Mouse (Mus musculus) intestine, embryonic 16.5 days (tissue): Measurements from ENCODE around the gene Csrnp3. TPM values are rescaled to one million over a fixed set of nuclear protein-coding genes. Genes with fewer than 3 reads are reported as not detected.
"Not testable (repeated sequence)": the region's sequence is repeated elsewhere in the genome, so short reads cannot be mapped to it uniquely, and the experiment has no call there.

Source experiments
- ATAC-seq: fragments of 200-750 bp; cut with Nextera tagmentation; 2 replicates; pipeline ENCODE4 v1.8.0; 2017; ENCODE audit warnings: moderate TSS enrichment, moderate library complexity
- H3K27ac ChIP-seq: fragments of 300-500 bp; sonication (generic); 2 replicates; pipeline ENCODE4 v1.5.1; 2014; ENCODE audit warnings: mild to moderate bottlenecking, low read length
- H3K27me3 ChIP-seq: fragments of 300-500 bp; sonication (generic); replicated peaks from 2 replicates; pipeline ENCODE4 v1.6.1; 2014; ENCODE audit warnings: low read length, control low read depth, mixed read lengths; ENCODE audit not compliant: control insufficient read depth, insufficient read depth
- H3K36me3 ChIP-seq: fragments of 300-500 bp; sonication (generic); 2 replicates; pipeline ENCODE4 v1.6.1; 2014; ENCODE audit warnings: low read length, control low read depth; ENCODE audit not compliant: control insufficient read depth, insufficient read depth
- H3K4me1 ChIP-seq: fragments of 300-500 bp; sonication (generic); 2 replicates; pipeline ENCODE4 v1.6.1; 2014; ENCODE audit warnings: low read length, control low read depth, mixed read lengths; ENCODE audit not compliant: control insufficient read depth, insufficient read depth
- H3K4me2 ChIP-seq: fragments of 300-500 bp; sonication (generic); 2 replicates; pipeline ENCODE4 v1.6.1; 2014; ENCODE audit warnings: low read depth, low read length, control low read depth
- H3K4me3 ChIP-seq: fragments of 300-500 bp; sonication (generic); 2 replicates; pipeline ENCODE4 v1.5.1; 2014; ENCODE audit warnings: mild to moderate bottlenecking, low read length
- H3K9ac ChIP-seq: fragments of 300-500 bp; sonication (generic); 2 replicates; pipeline ENCODE4 v1.6.1; 2014; ENCODE audit warnings: low read depth, low read length
- H3K9me3 ChIP-seq: fragments of 300-500 bp; sonication (generic); 2 replicates; pipeline ENCODE4 v1.6.1; 2016; ENCODE audit warnings: low read length, control low read depth; ENCODE audit not compliant: control insufficient read depth
- WGBS: fragments of 180-500 bp; shearing (Covaris S2); extraction: QIAGEN DNeasy Blood & Tissue Kit; methylation state at CpG from one replicate; pipeline ENCODE4 v1.1.7; 2014; 5-methylcytosine and 5-hydroxymethylcytosine counted together
- polyA plus RNA-seq: library from polyadenylated mRNA; unstranded; fragments of >200 nt; fragmentation: Nextera tagmentation; extraction: Ambion mirVana; gene quantifications from 2 replicates; pipeline ENCODE4 v1.2.1, GENCODE M21; 2015

Gene Csrnp3
- polyA plus RNA-seq, 1 experiment from 2014 or later: 1.7 TPM

- H3K4me3 ChIP-seq: no peak overlapping the region
- no peaks in the 10 kb centered on the region for H3K9me3 ChIP-seq
- H3K9ac ChIP-seq: no peak overlapping the region
- ATAC-seq: no peak
- H3K4me1 ChIP-seq: no peaks in the 10 kb centered on the region
- H3K27me3 ChIP-seq: no peaks in the 10 kb centered on the region
- no peak overlapping the region for H3K4me2 ChIP-seq
- 77% methylated on average over 11 of the region's 11 CpGs for WGBS
- H3K36me3 ChIP-seq: no peaks in the 10 kb centered on the region
- no peak overlapping the region for H3K27ac ChIP-seq
Observed at GRCm38 (mm10) chr2:65832738-65833395, 12.7 kb upstream of the Csrnp3 start.

GRCm38 (mm10) chr2:65833421-65833820, 12.1 kb upstream of the Csrnp3 start:
- Histone ChIP-seq H3K9ac (no peak overlapping the region), H3K36me3 (no peaks in the 10 kb centered on the region), H3K27ac (no peak overlapping the region), H3K27me3 (no peaks in the 10 kb centered on the region), H3K4me2 (no peak overlapping the region), H3K9me3 (no peaks in the 10 kb centered on the region), H3K4me3 (no peak overlapping the region), H3K4me1 (no peaks in the 10 kb centered on the region)
- ATAC-seq: no peak
- WGBS: 74% methylated on average over 7 of the region's 7 CpGs

- H3K27me3 ChIP-seq: no peaks in the 10 kb centered on the region
- H3K36me3 ChIP-seq: no peaks in the 10 kb centered on the region
- H3K9me3 ChIP-seq: no peaks in the 10 kb centered on the region
- no peaks in the 10 kb centered on the region for H3K4me1 ChIP-seq
- ATAC-seq: no peak
- no peak overlapping the region for H3K27ac ChIP-seq
- 55% methylated on average over 3 of the region's 3 CpGs for WGBS
- H3K4me2 ChIP-seq: no peak overlapping the region
- no peak overlapping the region for H3K9ac ChIP-seq
- no peak overlapping the region for H3K4me3 ChIP-seq
Observed at GRCm38 (mm10) chr2:65841606-65842005, 4.0 kb upstream of the Csrnp3 start.

GRCm38 (mm10) chr2:65842356-65842755, 3.2 kb upstream of the Csrnp3 start:
- no peak overlapping the region for H3K4me2 ChIP-seq
- no peaks in the 10 kb centered on the region for H3K9me3 ChIP-seq
- ATAC-seq: no peak
- H3K9ac ChIP-seq: no peak overlapping the region
- H3K27me3 ChIP-seq: no peaks in the 10 kb centered on the region
- H3K27ac ChIP-seq: no peak overlapping the region
- no peaks in the 10 kb centered on the region for H3K36me3 ChIP-seq
- no peak overlapping the region for H3K4me3 ChIP-seq
- H3K4me1 ChIP-seq: no peaks in the 10 kb centered on the region
- 39% methylated on average over 3 of the region's 3 CpGs for WGBS

GRCm38 (mm10) chr2:65846000-65846755, 611 bp downstream of the Csrnp3 start:
- no peaks in the 10 kb centered on the region for H3K4me1 ChIP-seq
- peak overlapping the region; percentile 48 for H3K4me3 ChIP-seq
- no peak overlapping the region for H3K27ac ChIP-seq
- H3K4me2 ChIP-seq: peak overlapping the region; percentile 71
- no peaks in the 10 kb centered on the region for H3K36me3 ChIP-seq
- no peak for ATAC-seq
- peak overlapping the region; percentile 40; the same call in 1 of the 2 replicates for H3K9ac ChIP-seq
- WGBS: 4% methylated on average over 22 of the region's 22 CpGs
- H3K9me3 ChIP-seq: no peaks in the 10 kb centered on the region
- H3K27me3 ChIP-seq: no peaks in the 10 kb centered on the region

- H3K4me3 ChIP-seq: no peak overlapping the region
- no peak overlapping the region for H3K27ac ChIP-seq
- no peaks in the 10 kb centered on the region for H3K27me3 ChIP-seq
- H3K4me1 ChIP-seq: no peaks in the 10 kb centered on the region
- no peak for ATAC-seq
- no peak overlapping the region for H3K9ac ChIP-seq
- no peaks in the 10 kb centered on the region for H3K36me3 ChIP-seq
- H3K4me2 ChIP-seq: no peak overlapping the region
- WGBS: 44% methylated on average over 7 of the region's 7 CpGs
- H3K9me3 ChIP-seq: no peaks in the 10 kb centered on the region
Observed at GRCm38 (mm10) chr2:65847463-65848110, 2.0 kb downstream of the Csrnp3 start.

GRCm38 (mm10) chr2:65848706-65849105, 3.1 kb downstream of the Csrnp3 start:
- Histone ChIP-seq H3K27me3 (no peaks in the 10 kb centered on the region), H3K4me3 (no peak overlapping the region), H3K4me2 (no peak overlapping the region), H3K9ac (no peak overlapping the region), H3K36me3 (no peaks in the 10 kb centered on the region), H3K27ac (no peak overlapping the region), H3K4me1 (no peaks in the 10 kb centered on the region), H3K9me3 (no peaks in the 10 kb centered on the region)
- no peak for ATAC-seq
- 50% methylated on average over 8 of the region's 8 CpGs for WGBS

- not testable (repeated sequence) for H3K4me2 ChIP-seq, H3K9me3 ChIP-seq, H3K4me3 ChIP-seq, H3K9ac ChIP-seq, H3K36me3 ChIP-seq, ATAC-seq, H3K27me3 ChIP-seq, H3K4me1 ChIP-seq, H3K27ac ChIP-seq
- 90% methylated on average over 3 of the region's 3 CpGs for WGBS
Observed at GRCm38 (mm10) chr2:65850282-65850681, 4.7 kb downstream of the Csrnp3 start.

- Histone ChIP-seq H3K27ac (no peak overlapping the region), H3K4me3 (no peak overlapping the region), H3K4me1 (no peaks in the 10 kb centered on the region), H3K4me2 (no peak overlapping the region), H3K36me3 (no peaks in the 10 kb centered on the region), H3K9me3 (no peaks in the 10 kb centered on the region), H3K27me3 (no peaks in the 10 kb centered on the region), H3K9ac (no peak overlapping the region)
- 89% methylated on average over 5 of the region's 5 CpGs for WGBS
- no peak for ATAC-seq
Observed at GRCm38 (mm10) chr2:65856791-65857190, 11.2 kb downstream of the Csrnp3 start.
